Mouse (Mus musculus): Measurements from ENCODE around the gene Anp32b. TPM values are rescaled to one million over a fixed set of nuclear protein-coding genes. Genes with fewer than 3 reads are reported as not detected.
A peak's percentile ranks its signal among the peaks of the same experiment; 100 is the strongest.

Anp32b gene
- polyA plus RNA-seq, 1 experiment, result 712 TPM

DNA sequence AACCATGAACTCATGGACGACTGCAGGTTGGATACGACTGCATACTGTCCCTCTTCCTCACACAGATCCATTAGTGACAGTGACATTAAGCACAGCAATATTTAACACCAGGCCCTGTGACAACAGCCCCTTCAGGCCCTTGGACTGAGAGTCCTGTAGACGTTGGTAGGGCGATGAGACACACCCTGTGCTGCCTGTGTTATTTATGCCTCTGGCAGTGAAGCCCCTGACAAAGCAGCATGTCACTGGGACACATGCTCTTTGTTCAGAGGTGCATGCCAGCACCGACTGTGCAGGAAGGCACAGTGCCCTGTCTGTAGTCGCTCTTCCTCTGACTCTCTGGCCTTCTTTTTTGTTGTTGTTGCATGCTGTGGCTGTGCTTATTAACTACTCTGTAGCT lies 1.8 kb upstream of the Anp32b start:
- Histone ChIP-seq H3K4me3 (replicated peaks; ENCODE audit: control insufficient read depth, low read depth, low read length) (no peak overlapping the region), H3K4me1 (ENCODE audit: control insufficient read depth, insufficient read depth, low read length) (peaks cover 6% of the 10 kb centered on the region; the same call in 1 of the 2 replicates), H3K27ac (ENCODE audit: control insufficient read depth, insufficient read depth, low read depth, low read length, poor library complexity) (peak overlapping the region; percentile 23)
- no peak for TF ChIP-seq POLR2A (IDR thresholded peaks at IDR 0.05; ENCODE audit: borderline replicate concordance, control insufficient read depth, low read depth, low read length)
- TF ChIP-seq CTCF (IDR thresholded peaks at IDR 0.05; ENCODE audit: control insufficient read depth, insufficient read depth, low read length), result no peak
- WGBS, result 34% methylated on average over 6 of the region's 6 CpGs

- Histone ChIP-seq H3K27ac (ENCODE audit: control insufficient read depth, insufficient read depth, low read depth, low read length, poor library complexity) (peak overlapping the region; percentile 98), H3K4me3 (replicated peaks; ENCODE audit: control insufficient read depth, low read depth, low read length) (peak overlapping the region; percentile 69), H3K4me1 (ENCODE audit: control insufficient read depth, insufficient read depth, low read length) (peaks cover 6% of the 10 kb centered on the region; the same call in 1 of the 2 replicates)
- TF ChIP-seq POLR2A (IDR thresholded peaks at IDR 0.05; ENCODE audit: borderline replicate concordance, control insufficient read depth, low read depth, low read length), result no peak
- TF ChIP-seq CTCF (IDR thresholded peaks at IDR 0.05; ENCODE audit: control insufficient read depth, insufficient read depth, low read length), result no peak
- 35% methylated on average over 7 of the region's 7 CpGs for WGBS
Measured at GRCm38 (mm10) chr4:46450020-46450518, 633 bp upstream of the Anp32b start.

- under 1% methylated on average over 65 of the region's 70 CpGs for WGBS
- Histone ChIP-seq H3K27ac (ENCODE audit: control insufficient read depth, insufficient read depth, low read depth, low read length, poor library complexity) (peak overlapping the region; percentile 98), H3K4me1 (ENCODE audit: control insufficient read depth, insufficient read depth, low read length) (peaks cover 7% of the 10 kb centered on the region; the same call in 1 of the 2 replicates)
Measured at GRCm38 (mm10) chr4:46451240-46451757, 597 bp downstream of the Anp32b start.

DNA sequence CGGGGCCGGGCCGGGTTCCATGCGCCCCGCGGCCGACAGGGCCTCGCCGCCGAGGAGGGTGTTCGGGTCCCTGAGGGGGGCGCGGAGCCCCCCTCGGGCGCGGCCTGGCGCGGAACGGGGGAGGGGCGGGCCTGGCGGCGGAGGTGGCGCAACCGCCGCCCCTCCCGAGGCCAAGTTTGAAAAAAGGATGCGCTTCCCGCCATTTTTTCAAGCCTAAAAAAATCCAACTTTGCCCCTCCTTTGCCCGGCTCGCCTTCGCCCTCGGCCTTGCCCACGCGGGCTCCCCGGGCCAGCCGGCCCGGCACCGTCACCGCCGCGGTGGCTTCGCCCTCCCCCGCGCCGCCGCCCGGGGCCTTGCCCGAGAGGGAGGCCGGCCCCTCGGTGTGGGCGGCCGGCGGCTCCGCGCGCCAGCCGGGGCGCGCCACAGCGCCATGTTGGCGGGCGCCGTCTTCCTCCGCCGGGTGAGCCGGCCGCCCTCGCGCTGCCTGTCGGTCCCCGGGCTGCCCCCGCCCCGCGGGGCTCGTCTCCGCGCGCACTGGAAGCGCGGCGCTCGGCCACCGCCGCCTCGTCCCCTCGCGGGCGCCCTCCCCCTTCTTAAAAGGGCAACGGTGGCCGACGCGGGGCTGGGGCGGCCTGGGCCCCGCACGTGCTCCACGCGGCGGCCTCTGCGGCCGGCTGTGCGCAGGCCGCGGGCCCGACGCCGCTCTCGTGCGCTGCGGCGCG lies 1.2 kb downstream of the Anp32b start:
- TF ChIP-seq POLR2A (IDR thresholded peaks at IDR 0.05; ENCODE audit: borderline replicate concordance, control insufficient read depth, low read depth, low read length) (peak; percentile 38; the same call in 1 of the 2 replicates), CTCF (IDR thresholded peaks at IDR 0.05; ENCODE audit: control insufficient read depth, insufficient read depth, low read length) (no peak)
- Histone ChIP-seq H3K4me3 (replicated peaks; ENCODE audit: control insufficient read depth, low read depth, low read length) (peak overlapping the region; percentile 74), H3K27ac (ENCODE audit: control insufficient read depth, insufficient read depth, low read depth, low read length, poor library complexity) (peak overlapping the region; percentile 98), H3K4me1 (ENCODE audit: control insufficient read depth, insufficient read depth, low read length) (peaks cover 9% of the 10 kb centered on the region; the same call in 1 of the 2 replicates)
- 1% methylated on average over 105 of the region's 111 CpGs for WGBS

More at GRCm38 (mm10) chr4:46451240-46451757, 597 bp downstream of the Anp32b start:
- TF ChIP-seq POLR2A (IDR thresholded peaks at IDR 0.05; ENCODE audit: borderline replicate concordance, control insufficient read depth, low read depth, low read length) (no peak), CTCF (IDR thresholded peaks at IDR 0.05; ENCODE audit: control insufficient read depth, insufficient read depth, low read length) (no peak)
- H3K4me3 ChIP-seq (replicated peaks; ENCODE audit: control insufficient read depth, low read depth, low read length), result peak overlapping the region; percentile 74

DNA sequence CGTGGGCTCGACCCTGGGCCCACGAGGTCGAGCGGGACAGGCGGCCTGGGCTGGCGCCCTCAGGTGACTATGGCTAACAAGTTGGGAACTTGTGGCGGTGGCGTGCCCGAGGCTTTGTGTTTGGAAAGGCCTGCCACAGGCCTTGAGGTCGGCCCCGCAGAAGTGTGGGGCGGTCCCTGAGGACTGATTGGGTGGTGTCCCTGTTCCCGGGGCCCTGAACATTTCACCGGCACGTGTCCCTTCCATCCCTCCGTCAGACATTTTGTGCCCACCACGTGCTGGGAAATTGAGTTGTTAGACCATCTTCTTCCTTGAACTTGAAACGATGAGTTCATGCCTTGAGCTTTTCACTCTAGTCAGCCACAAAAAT lies 1.8 kb downstream of the Anp32b start:
- Histone ChIP-seq H3K4me1 (ENCODE audit: control insufficient read depth, insufficient read depth, low read length) (peaks cover 9% of the 10 kb centered on the region; the same call in 1 of the 2 replicates), H3K27ac (ENCODE audit: control insufficient read depth, insufficient read depth, low read depth, low read length, poor library complexity) (peak overlapping the region; percentile 98), H3K4me3 (replicated peaks; ENCODE audit: control insufficient read depth, low read depth, low read length) (peak overlapping the region; percentile 74)
- WGBS, result under 1% methylated on average over 19 of the region's 19 CpGs
- no peak for TF ChIP-seq CTCF (IDR thresholded peaks at IDR 0.05; ENCODE audit: control insufficient read depth, insufficient read depth, low read length)
- TF ChIP-seq POLR2A (IDR thresholded peaks at IDR 0.05; ENCODE audit: borderline replicate concordance, control insufficient read depth, low read depth, low read length), result peak; percentile 68; the same call in 1 of the 2 replicates

DNA sequence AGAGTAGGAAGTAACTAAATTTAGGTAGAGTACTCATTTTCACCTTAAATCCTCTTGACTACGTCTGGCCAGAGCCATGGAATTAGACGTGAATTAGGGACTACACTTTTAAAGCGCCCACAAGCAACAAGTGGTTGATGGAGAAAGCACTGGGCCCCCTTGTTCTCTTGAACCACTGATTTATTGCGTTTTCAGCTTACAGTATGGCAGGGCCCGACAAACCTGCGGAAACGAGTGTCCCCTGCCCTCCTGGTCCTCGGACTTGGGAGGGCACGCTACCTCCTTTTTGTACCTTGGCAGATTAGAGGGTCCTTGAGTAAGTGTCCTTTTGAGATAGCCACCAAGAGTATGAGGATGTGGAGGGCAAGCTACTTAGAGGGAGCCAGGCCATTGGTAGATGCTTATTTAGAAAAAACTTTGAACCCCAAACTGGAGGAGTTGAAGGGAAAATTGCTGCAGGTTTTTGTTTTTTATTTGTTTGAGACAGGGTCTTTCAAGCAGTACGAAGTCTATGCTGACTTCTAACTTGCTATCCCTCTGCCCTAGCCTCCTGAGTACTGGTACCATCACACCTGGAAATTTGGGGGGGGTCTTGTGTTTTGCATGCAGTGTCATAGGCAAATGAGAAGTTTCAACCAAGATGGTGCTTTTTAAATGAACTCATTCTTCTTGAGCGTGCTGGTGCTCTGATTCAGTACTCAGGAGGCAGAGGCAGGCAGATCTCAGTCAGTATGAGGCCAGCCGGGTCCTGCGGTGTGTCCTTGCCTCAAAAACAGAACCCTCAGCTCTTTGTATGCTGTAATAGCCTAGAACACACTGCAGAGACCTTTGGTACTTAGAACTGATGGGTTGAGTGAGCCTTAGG lies 2.4 kb downstream of the Anp32b start:
- 16% methylated on average over 13 of the region's 13 CpGs for WGBS
- Histone ChIP-seq H3K4me3 (replicated peaks; ENCODE audit: control insufficient read depth, low read depth, low read length) (peak overlapping the region; percentile 74), H3K27ac (ENCODE audit: control insufficient read depth, insufficient read depth, low read depth, low read length, poor library complexity) (peak overlapping the region; percentile 2; the same call in 1 of the 2 replicates), H3K4me1 (ENCODE audit: control insufficient read depth, insufficient read depth, low read length) (peaks cover 10% of the 10 kb centered on the region; the same call in 1 of the 2 replicates)
- TF ChIP-seq POLR2A (IDR thresholded peaks at IDR 0.05; ENCODE audit: borderline replicate concordance, control insufficient read depth, low read depth, low read length) (no peak), CTCF (IDR thresholded peaks at IDR 0.05; ENCODE audit: control insufficient read depth, insufficient read depth, low read length) (no peak)

DNA sequence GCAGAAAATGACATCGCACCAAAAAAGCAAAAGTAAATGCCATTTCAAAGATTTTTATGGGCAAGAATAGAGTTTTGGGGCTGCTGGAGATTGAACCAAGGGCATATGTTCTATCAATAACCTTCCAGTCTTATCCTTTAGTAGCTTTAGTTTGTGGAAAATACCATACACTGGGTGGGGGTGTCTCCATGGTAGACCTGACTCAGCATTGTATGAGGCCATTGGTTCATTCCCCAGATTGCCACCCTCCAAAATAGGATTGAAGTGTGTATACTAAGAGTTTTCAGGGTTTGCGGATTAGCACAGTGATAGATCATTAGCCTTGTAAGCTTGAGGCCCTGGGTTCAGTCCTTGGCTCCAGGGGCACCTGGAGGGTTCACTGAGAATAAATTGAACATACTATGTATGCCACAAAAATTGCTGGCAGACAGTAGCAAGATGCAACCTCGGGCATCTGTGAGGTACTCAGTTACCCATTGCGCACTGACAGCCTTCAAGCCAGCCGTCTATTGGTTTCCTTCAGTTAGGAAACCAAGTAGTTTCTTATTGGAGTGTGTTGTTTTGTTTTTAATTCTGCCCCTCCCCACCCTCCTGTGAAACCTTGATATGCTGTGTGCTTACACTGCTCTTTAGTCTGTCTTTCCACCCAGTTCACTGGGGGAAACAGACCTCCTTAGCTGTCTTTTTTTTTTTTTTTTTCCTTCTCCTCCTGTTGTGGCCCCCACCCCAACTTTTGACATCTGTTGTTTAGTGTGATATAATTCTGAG lies 3.6 kb downstream of the Anp32b start:
- Histone ChIP-seq H3K27ac (ENCODE audit: control insufficient read depth, insufficient read depth, low read depth, low read length, poor library complexity) (no peak overlapping the region; the same call in 1 of the 2 replicates), H3K4me3 (replicated peaks; ENCODE audit: control insufficient read depth, low read depth, low read length) (peak overlapping the region; percentile 17), H3K4me1 (ENCODE audit: control insufficient read depth, insufficient read depth, low read length) (peaks cover 6% of the 10 kb centered on the region; the same call in 1 of the 2 replicates)
- TF ChIP-seq CTCF (IDR thresholded peaks at IDR 0.05; ENCODE audit: control insufficient read depth, insufficient read depth, low read length) (no peak), POLR2A (IDR thresholded peaks at IDR 0.05; ENCODE audit: borderline replicate concordance, control insufficient read depth, low read depth, low read length) (no peak)
- 25% methylated on average over 5 of the region's 5 CpGs for WGBS
